Mouse (Mus musculus) spleen, adult 2 months (tissue): ENCODE data around the gene Fuca1.

Source experiments
- CTCF ChIP-seq: fragments of 200-500 bp; IDR thresholded peaks from 2 replicates; pipeline ENCODE4 v1.5.1; 2011; ENCODE audit warnings: mild to moderate bottlenecking, inconsistent platforms; ENCODE audit not compliant: insufficient read depth, insufficient read length, insufficient replicate concordance; ENCODE audit errors: extremely low read depth
- POLR2A ChIP-seq: fragments of 200-500 bp; IDR thresholded peaks from 2 replicates; pipeline ENCODE4 v1.6.1; 2011; ENCODE audit warnings: low read depth, low read length, inconsistent platforms

DNA sequence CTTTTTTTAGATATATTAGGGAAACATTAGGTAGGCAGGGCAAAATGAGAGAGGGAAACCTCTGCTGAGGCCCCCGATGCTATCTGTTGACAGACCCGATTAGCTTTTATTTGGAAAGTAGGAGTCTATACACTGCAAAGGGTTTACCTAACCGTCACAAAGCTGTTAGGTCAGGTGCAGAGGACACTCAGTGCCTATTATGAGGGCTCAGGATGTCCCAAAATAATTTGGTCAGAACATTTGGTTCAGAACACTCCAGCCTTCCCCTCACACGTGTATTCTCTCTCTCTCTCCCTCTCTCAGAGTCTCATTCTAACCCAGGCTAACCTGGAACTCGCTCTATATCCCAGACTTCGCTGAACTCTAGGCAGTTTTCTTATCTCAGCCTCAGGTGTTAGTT, 38.5 kb upstream of the Fuca1 start:
- no peak for TF ChIP-seq POLR2A
- no peak for TF ChIP-seq CTCF
